Comparison of ENCODE assay signal across 8 mouse cellular contexts in genomic region chr9:86464151-86465105, GRCm38 (mm10). TPM values are rescaled to one million over a fixed set of nuclear protein-coding genes. Genes with fewer than 3 reads are reported as not detected.
A peak's percentile ranks its signal among the peaks of the same experiment; 100 is the strongest.
DNase-seq lines count a peak whose midpoint lies in the region; ATAC-seq and TF ChIP-seq lines count a peak whose summit lies in the region.

Ube2cbp (minus strand) TSS chr9:86464950.

- WGBS in heart, embryonic 13.5 days: 2% methylated on average over 70 of the region's 70 CpGs
- 2% methylated on average over 70 of the region's 70 CpGs for WGBS in liver, embryonic 11.5 days

- peak within 1 kb of the TSS; percentile 86 for H3K9ac ChIP-seq in heart, embryonic 13.5 days
- peak within 1 kb of the TSS; percentile 90 for H3K9ac ChIP-seq in liver, embryonic 11.5 days (ENCODE audit: low read depth, low read length)

- H3ac ChIP-seq in myocyte (ENCODE audit: control insufficient read depth, insufficient read length): peak within 1 kb of the TSS; percentile 29

- H3K9me3 ChIP-seq in heart, embryonic 13.5 days: no peaks in the 10 kb centered on the region
- H3K9me3 ChIP-seq in liver, embryonic 11.5 days (ENCODE audit: control insufficient read depth, low read length): no peaks in the 10 kb centered on the region

- TF ChIP-seq POLR2A in myocyte (IDR thresholded peaks at IDR 0.05; ENCODE audit: insufficient read length, low read depth): peak; percentile 63

- peak within 1 kb of the TSS; percentile 90 for H3K4me3 ChIP-seq in brown adipose tissue, adult 24 weeks (ENCODE audit: insufficient read depth, low read depth, low read length)
- peak within 1 kb of the TSS; percentile 71 for H3K4me3 ChIP-seq in heart, embryonic 13.5 days
- peak within 1 kb of the TSS; percentile 74 for H3K4me3 ChIP-seq in liver, embryonic 11.5 days (ENCODE audit: low read depth, low read length)
- H3K4me3 ChIP-seq in myocyte: peak within 1 kb of the TSS; percentile 29

- H3K4me1 ChIP-seq in brown adipose tissue, adult 24 weeks (ENCODE audit: control insufficient read depth, insufficient read depth, insufficient read length, low read length): no peaks in the 10 kb centered on the region
- H3K4me1 ChIP-seq in heart, embryonic 13.5 days: peaks cover 14% of the 10 kb centered on the region
- peaks cover 6% of the 10 kb centered on the region; the same call in 1 of the 2 replicates for H3K4me1 ChIP-seq in liver, embryonic 11.5 days (replicated peaks; ENCODE audit: control insufficient read depth, insufficient read depth, low read length)

- peak; percentile 81 for ATAC-seq in erythroid progenitor cell, adult 5-6 weeks (replicated peaks; ENCODE audit: low FRiP score, poor library complexity, severe bottlenecking)
- ATAC-seq in heart, embryonic 13.5 days (ENCODE audit: extremely low read depth, insufficient number of reproducible peaks, low FRiP score, low TSS enrichment): peak; percentile 78
- ATAC-seq in liver, embryonic 11.5 days (replicated peaks; ENCODE audit: low FRiP score): peak; percentile 82

- peak; percentile 91 for DNase-seq in CD4-positive, CD25-positive, alpha-beta regulatory T cell, adult 2 months (ENCODE audit: low read depth, low spot score)
- DNase-seq in kidney, postnatal 10 days: peak; percentile 93
- peak; percentile 87 for DNase-seq in liver, embryonic 11.5 days (ENCODE audit: low spot score)
- DNase-seq in spleen, postnatal 4 days (ENCODE audit: low spot score in 2 of 2): peak; percentile 85 to 97

- H3K4me2 ChIP-seq in heart, embryonic 13.5 days: peak within 1 kb of the TSS; percentile 72
- H3K4me2 ChIP-seq in liver, embryonic 11.5 days: peak within 1 kb of the TSS; percentile 74
- peak within 1 kb of the TSS; percentile 80 for H3K4me2 ChIP-seq in myocyte (ENCODE audit: low read depth)

- H3K36me3 ChIP-seq in heart, embryonic 13.5 days: no peaks in the 10 kb centered on the region
- H3K36me3 ChIP-seq in liver, embryonic 11.5 days (ENCODE audit: control insufficient read depth, insufficient read depth, low read length): no peaks in the 10 kb centered on the region
- no peaks in the 10 kb centered on the region for H3K36me3 ChIP-seq in myocyte (ENCODE audit: control insufficient read depth, insufficient read depth)

- no peaks in the 10 kb centered on the region for H3K79me2 ChIP-seq in myocyte (ENCODE audit: control insufficient read depth, insufficient read depth)

- H3K27ac ChIP-seq in brown adipose tissue, adult 24 weeks (replicated peaks; ENCODE audit: low read depth, low read length): no peak within 1 kb of the TSS
- H3K27ac ChIP-seq in heart, embryonic 13.5 days (replicated peaks): peak within 1 kb of the TSS; percentile 60
- no peak within 1 kb of the TSS; the same call in 1 of the 2 replicates for H3K27ac ChIP-seq in liver, embryonic 11.5 days (ENCODE audit: low read depth, low read length)

- peaks cover 9% of the 10 kb centered on the region for H3K27me3 ChIP-seq in heart, embryonic 13.5 days (replicated peaks)
- no peaks in the 10 kb centered on the region for H3K27me3 ChIP-seq in liver, embryonic 11.5 days (replicated peaks; ENCODE audit: control insufficient read depth, insufficient read depth, low read length)
- no peaks in the 10 kb centered on the region for H3K27me3 ChIP-seq in myocyte (ENCODE audit: control insufficient read depth, insufficient read depth, insufficient read length)

TF ChIP-seq in myocyte, 11 proteins besides CTCF, POLR2A, EP300 and RAD21:
- TF ChIP-seq TCF12 (IDR thresholded peaks at IDR 0.05; ENCODE audit: insufficient read depth, poor library complexity, severe bottlenecking): no peak
- no peak for TF ChIP-seq TCF3 (IDR thresholded peaks at IDR 0.05; ENCODE audit: insufficient read length, low read depth)
- TF ChIP-seq USF1 (IDR thresholded peaks at IDR 0.05; ENCODE audit: low read depth): no peak
- peak in 2 of 3 experiments; percentile 25 to 48 for TF ChIP-seq MYOD1 (IDR thresholded peaks at IDR 0.05; ENCODE audit: control insufficient read depth in 1 of 3, insufficient read length in 2 of 3, low read depth in 2 of 3)
- no peak for TF ChIP-seq REST (IDR thresholded peaks at IDR 0.05; ENCODE audit: insufficient read depth, insufficient read length)
- no peak for TF ChIP-seq MAX (IDR thresholded peaks at IDR 0.05; ENCODE audit: low read depth)
- TF ChIP-seq POLR2AphosphoS2 (IDR thresholded peaks at IDR 0.05; ENCODE audit: insufficient read length, low read depth): peak; percentile 56
- TF ChIP-seq E2F4 (IDR thresholded peaks at IDR 0.05; ENCODE audit: insufficient read depth): no peak
- peak in 1 of 3 experiments; percentile 37 for TF ChIP-seq MYOG (IDR thresholded peaks at IDR 0.05; ENCODE audit: control insufficient read depth in 1 of 3, insufficient read depth in 1 of 3, insufficient read length in 2 of 3, low read depth in 2 of 3)

RNA-seq across cellular contexts. Expression of gene Ube2cbp, which starts in this region (rescaled TPM):
- polyA plus RNA-seq in brown adipose tissue, adult 24 weeks (2012; ENCODE audit: insufficient read depth, insufficient read length, missing spikeins): not detected in 2 replicates
- 3.4 TPM in 1 of 2 replicates, not detected in the other for total RNA-seq in erythroid progenitor cell, adult 5-6 weeks (2015; ENCODE audit: low replicate concordance)
- total RNA-seq in erythroid progenitor cell, adult 5-6 weeks (2017; ENCODE audit: low replicate concordance): 2.6 TPM in 1 of 2 replicates, not detected in the other
- 4.6 and 4.7 TPM in 2 replicates for polyA plus RNA-seq in heart, embryonic 13.5 days (2015; fragmentation: Nextera tagmentation; extraction: Ambion mirVana)
- polyA plus RNA-seq in liver, embryonic 11.5 days (2014; fragmentation: Nextera tagmentation; extraction: Ambion mirVana): 5.9 and 7.0 TPM in 2 replicates
- 4.4 TPM for polyA plus RNA-seq in myocyte (2012; fragmentation: generic; extraction: Trizol)

Comparison
In these comparisons a context has a peak if more than half of its experiments do, and no peak if none do; other contexts are left out.
1. H3K4me3 ChIP-seq: peak in every context shown above with its lines; median percentile 90 in brown adipose tissue, adult 24 weeks; 74 in liver, embryonic 11.5 days; 71 in heart, embryonic 13.5 days; 29 in myocyte.